In genomic region chr4:118000605-118001208, GRCm38 (mm10) we compare ENCODE assay signal across 12 mouse cellular contexts.
A peak's percentile ranks its signal among the peaks of the same experiment; 100 is the strongest.
DNase-seq lines count a peak whose midpoint lies in the region; ATAC-seq and TF ChIP-seq lines count a peak whose summit lies in the region.
"Had no signal": no experiment of that assay in that cellular context is flagged by ENCODE, and none has a peak within 500 bp of the region (broad histone marks: within the 10 kb centered on the region; RNA-seq: fewer than 3 reads in every experiment).

No protein-coding gene starts in this region.

- no peak for TF ChIP-seq CTCF in small intestine, adult 2 months (IDR thresholded peaks at IDR 0.05; ENCODE audit: extremely low read depth, insufficient read length, insufficient replicate concordance, low read depth, low read length)
- no peak for TF ChIP-seq CTCF in stomach, postnatal 0 days (IDR thresholded peaks at IDR 0.05; ENCODE audit: low read depth)

- H3K27ac ChIP-seq in kidney, embryonic 16.5 days (ENCODE audit: low read length): peak overlapping the region; percentile 40; the same call in 1 of the 2 replicates
- peak overlapping the region; percentile 89 for H3K27ac ChIP-seq in small intestine, adult 2 months (ENCODE audit: insufficient read depth, low read depth, low read length)
- H3K27ac ChIP-seq in stomach, postnatal 0 days (replicated peaks): no peak overlapping the region
- H3K27ac ChIP-seq: forebrain, embryonic 15.5 days had no signal

- H3K27me3 ChIP-seq in kidney, embryonic 16.5 days (ENCODE audit: insufficient read depth, low read length): no peaks in the 10 kb centered on the region
- no peaks in the 10 kb centered on the region for H3K27me3 ChIP-seq in small intestine, adult 2 months (ENCODE audit: control insufficient read depth, insufficient read depth, low read length)
- no peaks in the 10 kb centered on the region for H3K27me3 ChIP-seq in stomach, postnatal 0 days (ENCODE audit: control insufficient read depth, insufficient read depth, low read length)
- H3K27me3 ChIP-seq: forebrain, embryonic 15.5 days had no signal

- DNase-seq in gastrocnemius, postnatal 10 days: peak; percentile 3
- no peak for DNase-seq in gastrocnemius, adult 8-10 months (ENCODE audit: low spot score in 2 of 2)
- peak; percentile 2 for DNase-seq in ovary, postnatal 36 days (ENCODE audit: low spot score)
- DNase-seq in ovary, adult 18-20 months (ENCODE audit: low spot score): no peak
- DNase-seq in stomach, postnatal 0 days (ENCODE audit: low spot score): no peak
- DNase-seq in natural killer cell, adult 2 months (ENCODE audit: low spot score in 2 of 2): no peak
- DNase-seq: cerebellum, postnatal 36 days; lung, postnatal 36 days; right cerebral cortex, adult 18-20 months had no signal

- peaks cover 37% of the 10 kb centered on the region for H3K4me1 ChIP-seq in kidney, embryonic 16.5 days (ENCODE audit: insufficient read depth, low read length)
- peaks cover 25% of the 10 kb centered on the region for H3K4me1 ChIP-seq in small intestine, adult 2 months (ENCODE audit: control insufficient read depth, insufficient read depth, insufficient read length, low read length)
- H3K4me1 ChIP-seq in stomach, postnatal 0 days (replicated peaks; ENCODE audit: control insufficient read depth, insufficient read depth): peaks cover 16% of the 10 kb centered on the region

- no peak for TF ChIP-seq EP300 in stomach, postnatal 0 days (optimal IDR thresholded peaks at IDR 0.05)

- H3K4me3 ChIP-seq in kidney, embryonic 16.5 days (ENCODE audit: low read length): no peak overlapping the region
- peak overlapping the region; percentile 18; the same call in 1 of the 2 replicates for H3K4me3 ChIP-seq in small intestine, adult 2 months (ENCODE audit: low read depth, low read length)
- no peak overlapping the region for H3K4me3 ChIP-seq in stomach, postnatal 0 days (ENCODE audit: low read depth, low read length)
- H3K4me3 ChIP-seq: forebrain, embryonic 15.5 days had no signal

- H3K36me3 ChIP-seq in kidney, embryonic 16.5 days (ENCODE audit: insufficient read depth, low read length): no peaks in the 10 kb centered on the region
- H3K36me3 ChIP-seq in small intestine, adult 2 months (ENCODE audit: control insufficient read depth, insufficient read depth, low read length): no peaks in the 10 kb centered on the region
- H3K36me3 ChIP-seq in stomach, postnatal 0 days (ENCODE audit: control insufficient read depth, insufficient read depth, low read length): no peaks in the 10 kb centered on the region
- H3K36me3 ChIP-seq: forebrain, embryonic 15.5 days had no signal

- H3K9me3 ChIP-seq in kidney, embryonic 16.5 days (ENCODE audit: low read length): no peaks in the 10 kb centered on the region
- H3K9me3 ChIP-seq in stomach, postnatal 0 days (ENCODE audit: control insufficient read depth, low read length): no peaks in the 10 kb centered on the region
- H3K9me3 ChIP-seq: forebrain, embryonic 15.5 days had no signal

- no peak for ATAC-seq in kidney, embryonic 16.5 days (ENCODE audit: low FRiP score, low TSS enrichment)
- ATAC-seq in stomach, postnatal 0 days (ENCODE audit: low FRiP score, low TSS enrichment): no peak
- ATAC-seq: forebrain, embryonic 15.5 days had no signal

- TF ChIP-seq POLR2A in small intestine, adult 2 months (IDR thresholded peaks at IDR 0.05; ENCODE audit: low read depth, low read length): no peak

- 22% methylated on average over 10 of the region's 10 CpGs for WGBS in kidney, embryonic 16.5 days
- WGBS in small intestine, adult 2 months: 31% methylated on average over 10 of the region's 10 CpGs
- 66% methylated on average over 10 of the region's 10 CpGs for whole genome bisulfite sequencing in stomach, postnatal 0 days

- H3K4me2 ChIP-seq in kidney, embryonic 16.5 days (replicated peaks; ENCODE audit: low read depth, low read length): no peak overlapping the region
- H3K4me2 ChIP-seq in stomach, postnatal 0 days (replicated peaks; ENCODE audit: low read depth): no peak overlapping the region
- H3K4me2 ChIP-seq: forebrain, embryonic 15.5 days had no signal

- H3K9ac ChIP-seq in kidney, embryonic 16.5 days (replicated peaks; ENCODE audit: low read length): peak overlapping the region; percentile 41; the same call in 1 of the 2 replicates
- H3K9ac ChIP-seq in stomach, postnatal 0 days (ENCODE audit: low read length): no peak overlapping the region
- H3K9ac ChIP-seq: forebrain, embryonic 15.5 days had no signal

Comparison
In these comparisons a context has a peak if more than half of its experiments do, and no peak if none do; other contexts are left out.
1. DNase-seq: peak in gastrocnemius, postnatal 10 days (single experiment) and ovary, postnatal 36 days (single experiment); none in gastrocnemius, adult 8-10 months (0 of 2), ovary, adult 18-20 months (single experiment), stomach, postnatal 0 days (single experiment) and natural killer cell, adult 2 months (0 of 2).